27 mouse cellular contexts compared by ENCODE assay signal in genomic region chr5:111796889-111797288, GRCm38 (mm10).
DNase-seq lines count a peak whose midpoint lies in the region; ATAC-seq and TF ChIP-seq lines count a peak whose summit lies in the region.
"Had no signal": no experiment of that assay in that cellular context is flagged by ENCODE, and none has a peak within 500 bp of the region (broad histone marks: within the 10 kb centered on the region; RNA-seq: fewer than 3 reads in every experiment).

No protein-coding gene starts in this region.

- no peak overlapping the region for H3K9ac ChIP-seq in hindbrain, embryonic 14.5 days
- no peak overlapping the region for H3K9ac ChIP-seq in midbrain, embryonic 11.5 days (ENCODE audit: low read length)
- no peak overlapping the region for H3K9ac ChIP-seq in lung, postnatal 0 days (replicated peaks; ENCODE audit: low read depth)
- H3K9ac ChIP-seq: embryonic facial prominence, embryonic 13.5 days; forebrain, postnatal 0 days; hindbrain, embryonic 13.5 days had no signal

- no peak for TF ChIP-seq EP300 in lung, postnatal 0 days (IDR thresholded peaks at IDR 0.05)

- 72% methylated on average over 5 of the region's 5 CpGs for WGBS in hindbrain, embryonic 10.5 days
- 72% methylated on average over 5 of the region's 5 CpGs for WGBS in hindbrain, embryonic 14.5 days
- WGBS in midbrain, embryonic 11.5 days, result 69% methylated on average over 5 of the region's 5 CpGs
- 77% methylated on average over 5 of the region's 5 CpGs for WGBS in lung, postnatal 0 days

- ATAC-seq in hindbrain, embryonic 14.5 days (ENCODE audit: low FRiP score), result no peak
- peak; percentile 19; the same call in 1 of the 2 replicates for ATAC-seq in common myeloid progenitor, adult 5-6 weeks (replicated peaks; ENCODE audit: low read depth, poor library complexity, severe bottlenecking)
- ATAC-seq in megakaryocyte, adult 5-6 weeks (ENCODE audit: poor library complexity, severe bottlenecking), result peak; percentile 72
- no peak for ATAC-seq in midbrain, embryonic 11.5 days (ENCODE audit: low FRiP score)
- ATAC-seq in lung, postnatal 0 days, result no peak
- ATAC-seq: forebrain, embryonic 14.5 days; forebrain, postnatal 0 days; hindbrain, postnatal 0 days; inflammation-experienced regulatory T-cells, adult 6 months; intestine, embryonic 16.5 days had no signal

- no peak overlapping the region for H3K4me3 ChIP-seq in hindbrain, embryonic 10.5 days
- no peak overlapping the region for H3K4me3 ChIP-seq in hindbrain, embryonic 14.5 days (replicated peaks; ENCODE audit: low read length)
- no peak overlapping the region for H3K4me3 ChIP-seq in midbrain, embryonic 11.5 days (ENCODE audit: low read depth, low read length)
- no peak overlapping the region for H3K4me3 ChIP-seq in lung, postnatal 0 days (ENCODE audit: low read depth, low read length)
- H3K4me3 ChIP-seq: embryonic facial prominence, embryonic 13.5 days; erythroblast, embryonic 14.5 days; hindbrain, embryonic 13.5 days had no signal

- H3K27ac ChIP-seq in hindbrain, embryonic 10.5 days, result peak overlapping the region; percentile 23; the same call in 1 of the 2 replicates
- H3K27ac ChIP-seq in hindbrain, embryonic 14.5 days, result no peak overlapping the region
- H3K27ac ChIP-seq in midbrain, embryonic 11.5 days (ENCODE audit: low read depth, low read length), result no peak overlapping the region
- H3K27ac ChIP-seq in lung, postnatal 0 days (ENCODE audit: low read length), result no peak overlapping the region
- H3K27ac ChIP-seq: embryonic facial prominence, embryonic 13.5 days; hindbrain, embryonic 13.5 days; hindbrain, postnatal 0 days had no signal

- DNase-seq in hindbrain, embryonic 10.5 days (ENCODE audit: low spot score), result no peak
- no peak for DNase-seq in hindbrain, embryonic 14.5 days (ENCODE audit: low spot score)
- peak; percentile 26 for DNase-seq in 416B (ENCODE audit: low read depth)
- no peak for DNase-seq in midbrain, embryonic 11.5 days (ENCODE audit: low spot score, missing footprints)
- no peak for DNase-seq in ovary, postnatal 36 days (ENCODE audit: low spot score)
- DNase-seq in lung, postnatal 0 days (ENCODE audit: low spot score), result no peak
- DNase-seq: adrenal gland, adult 8-10 months; adrenal gland, postnatal 25 days; B cell, adult 2 months; cerebellum, adult 11-12 months; cerebellum, adult 8-10 months; cerebellum, postnatal 14 days; forebrain, postnatal 0 days; gastrocnemius, postnatal 25 days; heart, adult 11 months had no signal

- H3K4me1 ChIP-seq in hindbrain, embryonic 10.5 days (replicated peaks), result peaks cover 56% of the 10 kb centered on the region
- H3K4me1 ChIP-seq in hindbrain, embryonic 14.5 days (replicated peaks; ENCODE audit: control insufficient read depth, insufficient read depth, low read length), result peaks cover 10% of the 10 kb centered on the region; the same call in 1 of the 2 replicates
- no peaks in the 10 kb centered on the region for H3K4me1 ChIP-seq in midbrain, embryonic 11.5 days (ENCODE audit: control insufficient read depth, insufficient read depth, low read length)
- peaks cover 6% of the 10 kb centered on the region; the same call in 1 of the 2 replicates for H3K4me1 ChIP-seq in lung, postnatal 0 days (ENCODE audit: insufficient read depth, low read depth, low read length)

- no peak for TF ChIP-seq CTCF in lung, postnatal 0 days (IDR thresholded peaks at IDR 0.05)

- H3K9me3 ChIP-seq in hindbrain, embryonic 10.5 days, result no peaks in the 10 kb centered on the region
- no peaks in the 10 kb centered on the region for H3K9me3 ChIP-seq in hindbrain, embryonic 14.5 days (ENCODE audit: control insufficient read depth, low read length)
- no peaks in the 10 kb centered on the region for H3K9me3 ChIP-seq in midbrain, embryonic 11.5 days (ENCODE audit: control insufficient read depth, low read length)
- H3K9me3 ChIP-seq in lung, postnatal 0 days (ENCODE audit: low read length), result no peaks in the 10 kb centered on the region
- H3K9me3 ChIP-seq: embryonic facial prominence, embryonic 13.5 days; hindbrain, embryonic 13.5 days had no signal

- peaks cover 12% of the 10 kb centered on the region; the same call in 1 of the 2 replicates for H3K27me3 ChIP-seq in hindbrain, embryonic 10.5 days (ENCODE audit: insufficient read depth, poor library complexity, severe bottlenecking)
- H3K27me3 ChIP-seq in hindbrain, embryonic 14.5 days (ENCODE audit: control insufficient read depth, insufficient read depth, low read length), result no peaks in the 10 kb centered on the region
- H3K27me3 ChIP-seq in midbrain, embryonic 11.5 days (ENCODE audit: control insufficient read depth, insufficient read depth, low read length), result no peaks in the 10 kb centered on the region; the same call in 1 of the 2 replicates
- no peaks in the 10 kb centered on the region for H3K27me3 ChIP-seq in lung, postnatal 0 days (replicated peaks; ENCODE audit: insufficient read depth, low read length)
- H3K27me3 ChIP-seq: CH12.LX; embryonic facial prominence, embryonic 13.5 days had no signal

- no peaks in the 10 kb centered on the region for H3K36me3 ChIP-seq in hindbrain, embryonic 10.5 days
- H3K36me3 ChIP-seq in hindbrain, embryonic 14.5 days (replicated peaks; ENCODE audit: control insufficient read depth, insufficient read depth), result no peaks in the 10 kb centered on the region
- H3K36me3 ChIP-seq in midbrain, embryonic 11.5 days (ENCODE audit: control insufficient read depth, insufficient read depth, low read length), result no peaks in the 10 kb centered on the region
- no peaks in the 10 kb centered on the region for H3K36me3 ChIP-seq in lung, postnatal 0 days (ENCODE audit: insufficient read depth, low read length)
- H3K36me3 ChIP-seq: embryonic facial prominence, embryonic 13.5 days; G1E; hindbrain, embryonic 13.5 days had no signal

- no peak overlapping the region for H3K4me2 ChIP-seq in hindbrain, embryonic 14.5 days (replicated peaks)
- no peak overlapping the region for H3K4me2 ChIP-seq in midbrain, embryonic 11.5 days
- H3K4me2 ChIP-seq in lung, postnatal 0 days (replicated peaks; ENCODE audit: low read depth, low read length), result no peak overlapping the region
- H3K4me2 ChIP-seq: embryonic facial prominence, embryonic 13.5 days; heart, embryonic 11.5 days; hindbrain, embryonic 13.5 days had no signal

Comparison
In these comparisons a context has a peak if more than half of its experiments do, and no peak if none do; other contexts are left out.
1. ATAC-seq: peak in common myeloid progenitor, adult 5-6 weeks (single experiment) and megakaryocyte, adult 5-6 weeks (single experiment); none in hindbrain, embryonic 14.5 days (single experiment), midbrain, embryonic 11.5 days (single experiment) and lung, postnatal 0 days (single experiment).